Mouse (Mus musculus) erythroblast, embryonic 14.5 days (primary cell): ENCODE data around the gene Olfr1424. TPM values are rescaled to one million over a fixed set of nuclear protein-coding genes. Genes with fewer than 3 reads are reported as not detected.

Experiments
- H3K27me3 ChIP-seq: 2 replicates; pipeline ENCODE4 v1.6.1; 2012; ENCODE audit warnings: inconsistent platforms; ENCODE audit not compliant: control insufficient read depth
- H3K36me3 ChIP-seq: 2 replicates; pipeline ENCODE4 v1.6.1; 2012; ENCODE audit warnings: mild to moderate bottlenecking, inconsistent platforms; ENCODE audit not compliant: control insufficient read depth
- H3K4me1 ChIP-seq: 2 replicates; pipeline ENCODE4 v1.6.1; 2012; ENCODE audit warnings: inconsistent platforms; ENCODE audit not compliant: control insufficient read depth
- H3K4me3 ChIP-seq: replicated peaks from 2 replicates; pipeline ENCODE3; 2012; ENCODE audit warnings: moderate library complexity, mild to moderate bottlenecking, inconsistent platforms
- H3K9me3 ChIP-seq: 2 replicates; pipeline ENCODE4 v1.6.1; 2012; ENCODE audit warnings: low read length, inconsistent platforms, mixed read lengths; ENCODE audit not compliant: control insufficient read depth
- GATA1 ChIP-seq: IDR thresholded peaks from 2 replicates; pipeline ENCODE4 v1.6.1; 2012; ENCODE audit warnings: low read length, inconsistent platforms, mixed read lengths
- TAL1 ChIP-seq: IDR thresholded peaks from 3 replicates; pipeline ENCODE4 v1.6.1; 2012; ENCODE audit warnings: low read length, inconsistent platforms, mixed read lengths
- polyA plus RNA-seq: library from polyadenylated mRNA; stranded (reverse); fragments of >175 nt; gene quantifications from 2 replicates; pipeline ENCODE4 v1.2.3, GENCODE M21; 2012

The Olfr1424 gene
- polyA plus RNA-seq, 1 experiment: not detected

GRCm38 (mm10) chr19:12025333-12025732, 37.1 kb downstream of the Olfr1424 start:
- H3K4me3 ChIP-seq: no peak overlapping the region
- H3K4me1 ChIP-seq: no peaks in the 10 kb centered on the region
- TF ChIP-seq TAL1 (no peak), GATA1 (no peak)
- H3K27me3 ChIP-seq: no peaks in the 10 kb centered on the region
- no peaks in the 10 kb centered on the region for H3K9me3 ChIP-seq
- no peaks in the 10 kb centered on the region for H3K36me3 ChIP-seq

GRCm38 (mm10) chr19:12024149-12024548, 38.3 kb downstream of the Olfr1424 start:
- Histone ChIP-seq H3K27me3 (no peaks in the 10 kb centered on the region; the same call in 1 of the 2 replicates), H3K36me3 (no peaks in the 10 kb centered on the region), H3K9me3 (no peaks in the 10 kb centered on the region), H3K4me3 (no peak overlapping the region), H3K4me1 (no peaks in the 10 kb centered on the region)
- TF ChIP-seq TAL1: no peak
- no peak for TF ChIP-seq GATA1

- no peak overlapping the region for H3K4me3 ChIP-seq
Measured at GRCm38 (mm10) chr19:12016192-12016591, 46.3 kb downstream of the Olfr1424 start.

GRCm38 (mm10) chr19:12015708-12016107, 46.8 kb downstream of the Olfr1424 start:
- H3K4me3 ChIP-seq: no peak overlapping the region
- no peaks in the 10 kb centered on the region; the same call in 1 of the 2 replicates for H3K27me3 ChIP-seq
- no peaks in the 10 kb centered on the region for H3K9me3 ChIP-seq
- TF ChIP-seq GATA1 (no peak), TAL1 (no peak)
- no peaks in the 10 kb centered on the region for H3K36me3 ChIP-seq
- peaks cover 23% of the 10 kb centered on the region for H3K4me1 ChIP-seq

More at GRCm38 (mm10) chr19:12016192-12016591, 46.3 kb downstream of the Olfr1424 start:
- Histone ChIP-seq H3K4me1 (peaks cover 19% of the 10 kb centered on the region), H3K27me3 (no peaks in the 10 kb centered on the region; the same call in 1 of the 2 replicates), H3K9me3 (no peaks in the 10 kb centered on the region), H3K36me3 (no peaks in the 10 kb centered on the region)
- TF ChIP-seq TAL1: no peak
- no peak for TF ChIP-seq GATA1

- Histone ChIP-seq H3K9me3 (no peaks in the 10 kb centered on the region), H3K4me3 (peak overlapping the region; percentile 41), H3K4me1 (peaks cover 44% of the 10 kb centered on the region), H3K27me3 (no peaks in the 10 kb centered on the region), H3K36me3 (no peaks in the 10 kb centered on the region)
- TF ChIP-seq TAL1 (no peak), GATA1 (no peak)
Measured at GRCm38 (mm10) chr19:12013228-12013627, 49.3 kb downstream of the Olfr1424 start.

GRCm38 (mm10) chr19:12012615-12013014, 49.9 kb downstream of the Olfr1424 start:
- TF ChIP-seq TAL1 (no peak), GATA1 (no peak)
- H3K27me3 ChIP-seq: no peaks in the 10 kb centered on the region
- no peaks in the 10 kb centered on the region for H3K36me3 ChIP-seq
- peaks cover 48% of the 10 kb centered on the region for H3K4me1 ChIP-seq
- H3K9me3 ChIP-seq: no peaks in the 10 kb centered on the region
- peak overlapping the region; percentile 81 for H3K4me3 ChIP-seq

- H3K36me3 ChIP-seq: no peaks in the 10 kb centered on the region
- peak overlapping the region; percentile 81 for H3K4me3 ChIP-seq
- H3K9me3 ChIP-seq: no peaks in the 10 kb centered on the region
- TF ChIP-seq GATA1 (no peak), TAL1 (no peak)
- H3K27me3 ChIP-seq: no peaks in the 10 kb centered on the region
- H3K4me1 ChIP-seq: peaks cover 56% of the 10 kb centered on the region
Measured at GRCm38 (mm10) chr19:12011560-12012556, 50.6 kb downstream of the Olfr1424 start.

- Histone ChIP-seq H3K4me1 (peaks cover 64% of the 10 kb centered on the region), H3K9me3 (no peaks in the 10 kb centered on the region), H3K36me3 (no peaks in the 10 kb centered on the region), H3K27me3 (no peaks in the 10 kb centered on the region), H3K4me3 (peak overlapping the region; percentile 81)
- no peak for TF ChIP-seq TAL1
- TF ChIP-seq GATA1: no peak
Measured at GRCm38 (mm10) chr19:12010916-12011559, 51.4 kb downstream of the Olfr1424 start.

- Histone ChIP-seq H3K4me1 (peaks cover 69% of the 10 kb centered on the region), H3K27me3 (no peaks in the 10 kb centered on the region), H3K36me3 (no peaks in the 10 kb centered on the region), H3K9me3 (no peaks in the 10 kb centered on the region), H3K4me3 (peak overlapping the region; percentile 81)
- TF ChIP-seq TAL1 (no peak), GATA1 (no peak)
Measured at GRCm38 (mm10) chr19:12010281-12010771, 52.2 kb downstream of the Olfr1424 start.
